Mouse (Mus musculus) liver, embryonic 14.5 days (tissue): ENCODE data around the gene Wfdc13. TPM values are rescaled to one million over a fixed set of nuclear protein-coding genes. Genes with fewer than 3 reads are reported as not detected.

Source experiments
- ATAC-seq: fragments of 200-750 bp; cut with Nextera tagmentation; 2 replicates; pipeline ENCODE4 v1.8.0; 2017; ENCODE audit warnings: moderate number of reproducible peaks, mild to moderate bottlenecking, moderate library complexity; ENCODE audit not compliant: insufficient read depth
- DNase-seq, 3 experiments: peaks; one replicate each; pipeline ENCODE4 v3.0.0-alpha.2; 2012 to 2013; ENCODE audit warnings: low read depth in 3 of 3, low spot score in 3 of 3
- H3K27ac ChIP-seq: fragments of 300-500 bp; sonication (generic); 2 replicates; pipeline ENCODE4 v1.5.1; 2014; ENCODE audit warnings: moderate library complexity, mild to moderate bottlenecking, control low read depth, inconsistent platforms
- H3K27me3 ChIP-seq: fragments of 300-500 bp; sonication (generic); 2 replicates; pipeline ENCODE4 v1.6.1; 2014; ENCODE audit warnings: mild to moderate bottlenecking, low read length, moderate library complexity; ENCODE audit not compliant: control insufficient read depth, insufficient read depth
- H3K36me3 ChIP-seq: fragments of 300-500 bp; sonication (generic); replicated peaks from 2 replicates; pipeline ENCODE4 v1.6.1; 2014; ENCODE audit warnings: low read depth; ENCODE audit not compliant: control insufficient read depth, insufficient read depth
- H3K4me1 ChIP-seq, 2 experiments: fragments of 200-500 bp in 1 of 2; fragments of 300-500 bp in 1 of 2; sonication (generic) in 1 of 2; replicated peaks; 2 replicates each; pipeline ENCODE4 v1.6.1; 2012 to 2014; ENCODE audit warnings: antibody characterized with exemption in 1 of 2, inconsistent platforms in 1 of 2, low read length in 1 of 2; ENCODE audit not compliant: control insufficient read depth in 2 of 2, insufficient read depth in 2 of 2
- H3K4me2 ChIP-seq: fragments of 300-500 bp; sonication (generic); 2 replicates; pipeline ENCODE4 v1.6.1; 2014; ENCODE audit warnings: low read depth, mild to moderate bottlenecking, control low read depth, moderate library complexity
- H3K4me3 ChIP-seq, 2 experiments: fragments of 200-500 bp in 1 of 2; fragments of 300-500 bp in 1 of 2; sonication (generic) in 1 of 2; 2 replicates each; pipeline ENCODE4 v1.5.1; 2012 to 2014; ENCODE audit warnings: low read depth in 2 of 2, low read length in 2 of 2, mild to moderate bottlenecking in 2 of 2, control low read depth in 1 of 2, inconsistent platforms in 1 of 2, moderate library complexity in 1 of 2; ENCODE audit not compliant: insufficient read depth in 1 of 2
- H3K9ac ChIP-seq: fragments of 300-500 bp; sonication (generic); replicated peaks from 2 replicates; pipeline ENCODE4 v1.6.1; 2014; ENCODE audit warnings: mild to moderate bottlenecking, control low read depth, moderate library complexity
- H3K9me3 ChIP-seq: fragments of 300-500 bp; sonication (generic); 2 replicates; pipeline ENCODE4 v1.6.1; 2016; ENCODE audit warnings: low read length, mixed read lengths; ENCODE audit not compliant: control insufficient read depth
- CTCF ChIP-seq: IDR thresholded peaks from 2 replicates; pipeline ENCODE4 v1.5.1; 2016; ENCODE audit warnings: antibody characterized with exemption, low read depth, control low read depth
- EP300 ChIP-seq: IDR thresholded peaks from 2 replicates; pipeline ENCODE4 v1.6.1; 2016; ENCODE audit warnings: antibody characterized with exemption, low read depth
- WGBS: fragments of 180-500 bp; shearing (Covaris S2); extraction: QIAGEN DNeasy Blood & Tissue Kit; methylation state at CpG from one replicate; pipeline ENCODE4 v1.1.7; 2014; ENCODE audit not compliant: insufficient replicate concordance; 5-methylcytosine and 5-hydroxymethylcytosine counted together
- polyA plus RNA-seq, 2 experiments: library from polyadenylated mRNA; depleted of rRNA in 1 of 2; stranded (reverse) in 1 of 2; unstranded in 1 of 2; fragments of >200 nt; fragmentation: Nextera tagmentation in 1 of 2; extraction: Ambion mirVana in 1 of 2; gene quantifications; 2 replicates each; pipeline versions ENCODE4 v1.2.1 to v1.2.3; 2012 to 2014

Wfdc13 gene
- polyA plus RNA-seq, 2 experiments = not detected

- no peaks in the 10 kb centered on the region for H3K36me3 ChIP-seq
- 58% methylated on average over 4 of the region's 4 CpGs for WGBS
- ATAC-seq (no peak), DNase-seq (no peak)
- H3K27ac ChIP-seq = no peak within 1 kb of the TSS
- TF ChIP-seq EP300 (no peak), CTCF (no peak)
- no peak within 1 kb of the TSS for H3K4me3 ChIP-seq
- H3K4me1 ChIP-seq = no peaks in the 10 kb centered on the region
- H3K27me3 ChIP-seq = no peaks in the 10 kb centered on the region
- H3K4me2 ChIP-seq = no peak within 1 kb of the TSS
- H3K9me3 ChIP-seq = no peaks in the 10 kb centered on the region
- H3K9ac ChIP-seq = no peak within 1 kb of the TSS
Observed at GRCm38 (mm10) chr2:164698201-164698600, 13.3 kb downstream of the Wfdc13 start, which contains the start of gene Spint4. TSS of gene Spint4 (plus strand) at chr2:164698501.

GRCm38 (mm10) chr2:164700959-164701358, 16.1 kb downstream of the Wfdc13 start:
- Histone ChIP-seq H3K27ac (no peak overlapping the region), H3K4me2 (no peak overlapping the region), H3K4me3 (no peak overlapping the region), H3K36me3 (no peaks in the 10 kb centered on the region), H3K27me3 (no peaks in the 10 kb centered on the region), H3K4me1 (no peaks in the 10 kb centered on the region), H3K9me3 (no peaks in the 10 kb centered on the region), H3K9ac (no peak overlapping the region)
- WGBS = 57% methylated on average over 5 of the region's 5 CpGs
- DNase-seq (no peak), ATAC-seq (no peak)
- no peak for TF ChIP-seq EP300
- TF ChIP-seq CTCF = no peak

- DNase-seq (no peak), ATAC-seq (no peak)
- H3K4me3 ChIP-seq = no peak overlapping the region
- WGBS = 59% methylated on average over 5 of the region's 5 CpGs
- no peaks in the 10 kb centered on the region for H3K27me3 ChIP-seq
- H3K4me2 ChIP-seq = no peak overlapping the region
- H3K4me1 ChIP-seq = no peaks in the 10 kb centered on the region
- H3K36me3 ChIP-seq = no peaks in the 10 kb centered on the region
- TF ChIP-seq EP300 (no peak), CTCF (no peak)
- no peak overlapping the region for H3K27ac ChIP-seq
- no peak overlapping the region for H3K9ac ChIP-seq
- H3K9me3 ChIP-seq = no peaks in the 10 kb centered on the region
Observed at GRCm38 (mm10) chr2:164701761-164702160, 16.9 kb downstream of the Wfdc13 start.

- no peak overlapping the region for H3K4me3 ChIP-seq
- TF ChIP-seq CTCF (no peak), EP300 (no peak)
- no peaks in the 10 kb centered on the region for H3K9me3 ChIP-seq
- H3K27ac ChIP-seq = no peak overlapping the region
- no peak overlapping the region for H3K4me2 ChIP-seq
- H3K9ac ChIP-seq = no peak overlapping the region
- H3K36me3 ChIP-seq = no peaks in the 10 kb centered on the region
- no peaks in the 10 kb centered on the region for H3K27me3 ChIP-seq
- no peaks in the 10 kb centered on the region for H3K4me1 ChIP-seq
- DNase-seq (no peak), ATAC-seq (no peak)
- WGBS = 66% methylated on average over 5 of the region's 5 CpGs
Observed at GRCm38 (mm10) chr2:164704235-164704634, 19.3 kb downstream of the Wfdc13 start.

GRCm38 (mm10) chr2:164705328-164705727, 20.4 kb downstream of the Wfdc13 start:
- no peak overlapping the region for H3K9ac ChIP-seq

More at GRCm38 (mm10) chr2:164705328-164705727, 20.4 kb downstream of the Wfdc13 start:
- Histone ChIP-seq H3K27ac (no peak overlapping the region), H3K27me3 (no peaks in the 10 kb centered on the region), H3K4me3 (no peak overlapping the region), H3K4me2 (no peak overlapping the region), H3K9me3 (no peaks in the 10 kb centered on the region), H3K4me1 (no peaks in the 10 kb centered on the region), H3K36me3 (no peaks in the 10 kb centered on the region)
- 73% methylated on average over 6 of the region's 6 CpGs for WGBS
- DNase-seq (no peak), ATAC-seq (no peak)
- TF ChIP-seq CTCF = no peak
